Mouse (Mus musculus) ES-Bruce4 (cell line): Measurements from ENCODE around the gene Gm15737.

Experiments
- EP300 ChIP-seq: IDR thresholded peaks from 2 replicates; pipeline ENCODE4 v1.6.1; 2011; ENCODE audit warnings: low read depth, low read length; ENCODE audit not compliant: insufficient read depth
- POLR2A ChIP-seq: IDR thresholded peaks from one replicate; pipeline ENCODE4 v1.8.1; 2011; ENCODE audit warnings: low read length; ENCODE audit not compliant: insufficient read depth

DNA sequence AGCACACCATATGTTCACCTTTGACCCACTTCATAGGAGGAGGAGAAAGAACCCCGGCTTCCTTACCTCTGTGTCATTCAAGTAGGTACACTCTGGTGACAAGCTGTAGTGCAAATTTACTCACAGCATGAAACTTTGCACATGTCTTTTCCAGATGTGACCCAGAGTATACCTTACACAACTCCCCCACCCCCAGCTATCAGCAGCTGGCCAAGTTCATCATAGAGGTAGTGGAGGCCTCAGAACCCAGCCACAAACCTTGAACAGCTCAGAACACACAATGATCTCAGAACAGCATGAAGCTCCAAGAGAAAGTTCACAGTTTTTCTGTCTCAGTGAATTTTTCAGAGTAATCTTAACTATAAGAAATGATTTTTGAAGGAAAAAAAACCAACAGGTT lies 22.4 kb downstream of the Gm15737 start:
- TF ChIP-seq POLR2A, result no peak
- no peak for TF ChIP-seq EP300
